Mouse (Mus musculus) small intestine, adult 2 months (tissue): Measurements from ENCODE around the gene Ptprd. TPM values are rescaled to one million over a fixed set of nuclear protein-coding genes. Genes with fewer than 3 reads are reported as not detected.

Experiments
- H3K27ac ChIP-seq: fragments of 200-500 bp; 2 replicates; pipeline ENCODE4 v1.5.1; 2012; ENCODE audit warnings: low read depth, low read length, control low read depth, inconsistent platforms; ENCODE audit not compliant: insufficient read depth
- H3K27me3 ChIP-seq: fragments of 200-500 bp; 2 replicates; pipeline ENCODE4 v1.6.1; 2012; ENCODE audit warnings: mild to moderate bottlenecking, moderate library complexity, low read length, inconsistent platforms; ENCODE audit not compliant: control insufficient read depth, insufficient read depth
- H3K36me3 ChIP-seq: fragments of 200-500 bp; 2 replicates; pipeline ENCODE4 v1.6.1; 2012; ENCODE audit warnings: mild to moderate bottlenecking, low read length, control low read depth, inconsistent platforms; ENCODE audit not compliant: control insufficient read depth, insufficient read depth
- H3K4me1 ChIP-seq: fragments of 200-500 bp; 2 replicates; pipeline ENCODE4 v1.6.1; 2012; ENCODE audit warnings: low read length, inconsistent platforms, mixed read lengths; ENCODE audit not compliant: control insufficient read depth, insufficient read depth, insufficient read length
- H3K4me3 ChIP-seq: fragments of 200-500 bp; 2 replicates; pipeline ENCODE4 v1.5.1; 2012; ENCODE audit warnings: low read depth, mild to moderate bottlenecking, control low read depth, inconsistent platforms, low read length, moderate library complexity
- CTCF ChIP-seq: fragments of 200-500 bp; IDR thresholded peaks from 2 replicates; pipeline ENCODE4 v1.5.1; 2012; ENCODE audit warnings: low read depth, mild to moderate bottlenecking, control low read depth, inconsistent platforms, low read length, moderate library complexity, mixed read lengths; ENCODE audit not compliant: insufficient replicate concordance, insufficient read length; ENCODE audit errors: extremely low read depth
- POLR2A ChIP-seq: fragments of 200-500 bp; IDR thresholded peaks from 2 replicates; pipeline ENCODE4 v1.6.1; 2012; ENCODE audit warnings: low read depth, mild to moderate bottlenecking, control low read depth, inconsistent platforms, low read length, moderate library complexity
- WGBS: fragments of 180-500 bp; shearing (Covaris S2); methylation state at CpG from one replicate; pipeline ENCODE4 v1.1.7; 2018; 5-methylcytosine and 5-hydroxymethylcytosine counted together
- polyA plus RNA-seq: library from polyadenylated mRNA; depleted of rRNA; stranded (reverse); fragments of >200 nt; gene quantifications from 2 replicates; pipeline ENCODE4 v1.2.3, GENCODE M21; 2012

Ptprd gene
- polyA plus RNA-seq, 1 experiment: 1.5 TPM

DNA sequence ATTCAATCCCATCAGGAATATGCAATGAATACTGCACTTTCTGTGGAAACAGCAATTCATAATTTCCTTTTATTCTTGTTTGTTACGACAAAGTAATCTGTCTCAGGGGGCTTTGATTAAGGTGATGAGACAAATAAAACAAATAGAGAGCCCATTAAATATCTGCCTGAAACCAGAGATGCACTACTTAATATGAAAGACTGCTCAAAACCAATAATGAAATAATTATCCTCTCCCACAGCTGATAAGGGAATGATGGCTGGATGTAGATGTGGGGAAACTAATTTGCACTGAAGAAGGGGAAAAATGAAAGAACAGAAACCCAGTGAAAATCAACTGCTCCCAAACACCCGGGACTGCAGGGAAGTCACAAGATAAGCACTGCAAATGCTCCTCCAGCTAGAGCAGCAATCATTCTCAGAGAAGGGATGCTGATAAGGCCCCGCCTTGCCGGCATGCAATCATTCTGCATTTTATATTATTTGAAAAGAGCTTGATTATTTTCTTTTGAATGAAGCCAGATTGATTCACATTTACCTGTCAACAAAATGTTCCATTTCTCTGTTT lies 1432.1 kb downstream of the Ptprd start:
- TF ChIP-seq POLR2A (no peak), CTCF (no peak)
- no peaks in the 10 kb centered on the region for H3K27me3 ChIP-seq
- no peak overlapping the region for H3K4me3 ChIP-seq
- no peak overlapping the region for H3K27ac ChIP-seq
- no peaks in the 10 kb centered on the region for H3K4me1 ChIP-seq
- 36% methylated on average over 4 of the region's 4 CpGs for whole genome bisulfite sequencing
- H3K36me3 ChIP-seq: no peaks in the 10 kb centered on the region

DNA sequence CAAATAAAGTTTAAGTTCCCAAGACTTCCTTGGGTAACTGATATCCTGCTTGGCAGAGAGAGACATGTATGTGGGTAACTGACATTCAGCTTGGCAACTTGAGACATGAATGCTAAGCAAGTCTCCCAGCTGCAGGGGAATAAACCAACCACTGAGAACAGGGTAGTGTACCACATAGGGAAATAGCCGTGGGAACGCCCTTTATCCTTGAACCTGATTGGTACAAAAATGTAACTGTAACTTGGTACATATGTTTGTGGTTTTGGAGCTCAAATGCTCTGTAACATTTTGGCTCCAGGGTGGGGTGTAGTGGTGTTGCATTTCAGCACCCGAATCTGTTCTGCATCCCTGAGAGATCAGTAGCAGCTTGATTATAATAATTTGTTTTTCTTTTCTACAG lies 1444.8 kb downstream of the Ptprd start:
- no peak overlapping the region for H3K4me3 ChIP-seq
- no peaks in the 10 kb centered on the region for H3K4me1 ChIP-seq
- no peak overlapping the region for H3K27ac ChIP-seq
- TF ChIP-seq POLR2A (no peak), CTCF (no peak)
- no peaks in the 10 kb centered on the region for H3K27me3 ChIP-seq
- WGBS: 76% methylated on average over 3 of the region's 3 CpGs
- H3K36me3 ChIP-seq: no peaks in the 10 kb centered on the region

DNA sequence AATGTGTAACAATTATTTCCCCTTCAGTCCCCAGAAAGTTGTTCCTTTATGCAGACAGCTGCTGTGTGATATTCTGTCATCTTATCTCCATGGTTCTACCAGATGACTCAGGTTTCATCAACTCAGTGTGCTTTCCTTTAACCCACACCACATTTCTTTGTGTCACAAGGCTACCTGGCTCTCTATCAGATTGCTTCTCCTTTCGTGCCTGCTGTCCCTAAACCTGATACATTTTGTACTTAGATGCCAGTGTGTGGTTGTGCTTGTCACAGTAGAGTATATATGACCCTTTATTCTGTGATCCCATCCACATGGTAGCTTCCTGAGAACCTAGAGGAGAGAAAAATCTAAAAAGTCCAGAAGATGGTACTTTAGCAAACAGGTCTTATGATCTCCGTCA lies 1445.3 kb downstream of the Ptprd start:
- 73% methylated on average over 2 of the region's 2 CpGs for WGBS
- Histone ChIP-seq H3K27me3 (no peaks in the 10 kb centered on the region), H3K4me3 (no peak overlapping the region), H3K27ac (no peak overlapping the region), H3K36me3 (no peaks in the 10 kb centered on the region), H3K4me1 (no peaks in the 10 kb centered on the region)
- TF ChIP-seq POLR2A: no peak
- no peak for TF ChIP-seq CTCF

DNA sequence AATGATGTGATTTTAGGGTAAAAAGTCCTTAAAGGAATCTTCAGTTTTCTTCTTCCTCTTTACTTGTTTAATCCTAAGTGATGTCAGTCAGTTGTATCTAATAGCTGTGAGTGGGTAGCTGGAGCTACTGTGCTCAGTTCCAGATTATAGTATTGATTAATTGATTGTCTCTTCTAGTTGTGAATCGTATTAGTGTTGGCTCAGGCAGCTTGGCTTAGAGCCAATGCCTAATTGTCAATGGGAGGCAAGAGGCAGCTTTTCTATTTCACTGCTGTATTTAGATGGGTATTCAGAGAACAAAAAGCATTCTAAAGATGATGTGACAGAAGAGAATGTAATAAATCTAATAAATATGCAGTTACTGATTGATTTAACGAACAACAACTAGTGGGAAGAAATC lies 1461.1 kb downstream of the Ptprd start:
- Histone ChIP-seq H3K27me3 (no peaks in the 10 kb centered on the region), H3K4me3 (no peak overlapping the region), H3K27ac (no peak overlapping the region), H3K4me1 (no peaks in the 10 kb centered on the region), H3K36me3 (no peaks in the 10 kb centered on the region)
- 42% methylated on average over 2 of the region's 2 CpGs for WGBS
- TF ChIP-seq POLR2A (no peak), CTCF (no peak)

DNA sequence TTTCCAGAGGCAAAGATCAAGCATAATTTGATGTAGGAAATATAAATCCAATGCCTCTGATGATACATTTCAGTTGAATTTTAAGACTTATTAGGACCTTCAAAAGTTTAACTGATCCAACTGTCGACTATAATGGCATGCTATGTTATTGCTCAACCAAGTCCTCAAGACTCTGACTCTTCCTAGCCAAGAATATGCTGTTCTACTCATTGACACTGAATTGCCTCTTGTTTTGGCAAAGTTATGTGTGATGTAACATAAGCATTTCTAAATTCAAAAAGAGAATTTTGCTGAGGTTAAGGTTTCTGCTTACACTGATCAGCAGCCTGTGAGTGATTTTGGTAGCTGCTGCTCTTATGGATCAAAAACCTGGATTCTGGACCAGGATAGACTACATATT lies 1475.9 kb downstream of the Ptprd start:
- Histone ChIP-seq H3K27me3 (no peaks in the 10 kb centered on the region), H3K36me3 (no peaks in the 10 kb centered on the region), H3K27ac (no peak overlapping the region), H3K4me1 (no peaks in the 10 kb centered on the region), H3K4me3 (no peak overlapping the region)
- TF ChIP-seq POLR2A (no peak), CTCF (no peak)
- 46% methylated on average over 1 of the region's 1 CpGs for WGBS

DNA sequence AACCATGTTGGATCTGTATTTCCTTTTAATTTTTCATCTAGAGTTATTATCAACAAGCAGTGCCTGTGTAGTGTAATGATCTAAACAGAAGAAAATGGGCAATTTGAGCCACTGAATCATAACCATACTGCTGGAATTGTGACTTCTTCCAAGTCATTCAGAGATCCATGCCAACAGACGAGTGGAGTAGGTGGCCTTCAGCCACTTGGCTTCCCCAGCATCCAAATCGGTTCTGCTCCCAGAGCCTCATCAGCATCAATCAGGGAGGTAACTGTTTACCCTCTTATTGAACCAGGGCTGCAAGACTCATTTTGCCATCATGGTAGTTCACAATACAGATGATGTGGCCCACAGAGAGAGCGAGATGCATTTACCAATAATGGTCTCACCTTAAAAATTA lies 1536.0 kb downstream of the Ptprd start:
- Histone ChIP-seq H3K36me3 (no peaks in the 10 kb centered on the region), H3K4me1 (no peaks in the 10 kb centered on the region), H3K27ac (no peak overlapping the region), H3K27me3 (no peaks in the 10 kb centered on the region), H3K4me3 (no peak overlapping the region)
- WGBS: 80% methylated on average over 3 of the region's 3 CpGs
- no peak for TF ChIP-seq CTCF
- no peak for TF ChIP-seq POLR2A

DNA sequence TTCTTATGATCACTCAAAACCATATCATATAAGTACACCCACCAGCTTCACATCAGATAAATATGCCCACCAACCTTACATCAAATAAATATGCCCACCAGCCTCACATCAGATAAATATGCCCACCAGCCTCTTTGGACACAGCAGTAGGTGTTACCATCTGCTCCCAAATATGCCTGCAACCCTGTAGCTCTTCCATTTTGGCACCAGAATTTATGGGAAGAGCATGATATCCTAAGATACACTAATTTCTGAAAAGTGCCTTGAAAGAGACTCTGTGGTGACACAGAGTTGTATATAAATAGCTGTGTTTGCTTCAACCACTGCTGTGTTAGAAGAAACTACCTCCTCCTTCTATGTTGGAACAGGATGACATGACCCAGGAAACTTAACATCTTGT lies 1538.5 kb downstream of the Ptprd start:
- TF ChIP-seq POLR2A (no peak), CTCF (no peak)
- Histone ChIP-seq H3K4me3 (no peak overlapping the region), H3K36me3 (no peaks in the 10 kb centered on the region), H3K27ac (no peak overlapping the region), H3K4me1 (no peaks in the 10 kb centered on the region), H3K27me3 (no peaks in the 10 kb centered on the region)

DNA sequence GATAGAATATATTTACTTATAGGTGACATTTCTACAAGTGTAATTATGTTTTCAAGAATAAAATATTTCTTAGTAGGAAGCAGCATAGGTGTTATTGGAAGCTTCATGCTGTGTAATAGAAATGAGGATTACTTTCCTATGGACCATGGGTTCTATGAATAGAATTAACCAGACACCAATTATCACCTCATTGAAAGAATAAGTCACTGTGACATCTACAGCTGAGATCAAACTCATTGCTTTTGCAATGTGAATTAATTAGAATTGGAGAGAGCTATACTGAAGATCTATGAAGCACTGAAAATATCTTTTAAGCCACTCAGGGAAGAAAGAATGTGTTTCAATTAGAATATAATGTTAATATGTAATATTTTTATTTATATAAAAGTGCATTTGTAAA lies 1539.1 kb downstream of the Ptprd start:
- no peaks in the 10 kb centered on the region for H3K27me3 ChIP-seq
- no peaks in the 10 kb centered on the region for H3K4me1 ChIP-seq
- TF ChIP-seq POLR2A (no peak), CTCF (no peak)
- H3K4me3 ChIP-seq: no peak overlapping the region
- no peak overlapping the region for H3K27ac ChIP-seq
- H3K36me3 ChIP-seq: no peaks in the 10 kb centered on the region
